Mouse (Mus musculus): ENCODE results near the gene Lrrc66.

DNA sequence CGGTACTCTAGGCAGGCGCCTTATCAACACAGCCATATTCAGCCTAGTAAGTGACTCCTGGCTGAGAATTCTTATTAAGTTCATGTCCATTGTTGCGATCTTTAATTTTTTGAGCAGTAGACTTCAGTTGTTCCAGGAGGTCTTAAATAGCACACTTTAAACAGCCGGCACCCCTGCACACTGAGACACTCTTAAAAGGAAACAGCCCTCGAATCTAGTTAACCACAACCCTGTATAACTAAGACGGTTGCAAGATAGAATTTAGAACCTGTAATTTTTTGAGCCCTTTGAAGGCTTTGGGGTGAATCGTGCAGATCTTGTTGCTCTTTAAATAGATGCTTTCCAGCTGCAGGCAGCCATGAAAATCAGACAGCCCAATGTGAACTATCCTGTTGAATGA, 17.1 kb downstream of the Lrrc66 start:
- TF ChIP-seq CTCF (IDR thresholded peaks at IDR 0.05; ENCODE audit: low read depth) (no peak), EP300 (IDR thresholded peaks at IDR 0.05; ENCODE audit: low read depth) (no peak)

All from liver, postnatal 0 days (tissue).